Mouse (Mus musculus) gastrocnemius, postnatal 4 days (tissue): ENCODE results near the gene Pdzd7. TPM values are rescaled to one million over a fixed set of nuclear protein-coding genes. Genes with fewer than 3 reads are reported as not detected.
"Not testable (repeated sequence)": the region's sequence is repeated elsewhere in the genome, so short reads cannot be mapped to it uniquely, and the experiment has no call there.

ENCODE experiments used
- DNase-seq, 2 experiments: peaks; one replicate each; pipeline ENCODE4 v3.0.0; 2021 to 2022; ENCODE audit warnings: low spot score in 2 of 2, mixed read lengths in 2 of 2
- total RNA-seq, 2 experiments: library from RNA; stranded (reverse); gene quantifications; 2 replicates each; pipeline ENCODE4 v1.2.3; 2021

Gene Pdzd7
- total RNA-seq, 2 experiments from 2014 or later: 1.2 to 2.0 TPM

- DNase-seq: no peak
Measured at GRCm38 (mm10) chr19:45063565-45064292, 18.2 kb upstream of the Pdzd7 start.

- DNase-seq: no peak
Measured at GRCm38 (mm10) chr19:45058841-45059240, 13.3 kb upstream of the Pdzd7 start.

GRCm38 (mm10) chr19:45058113-45058839 is 12.8 kb upstream of the Pdzd7 start:
- DNase-seq: peak; percentile 79 to 92

- DNase-seq: no peak
Measured at GRCm38 (mm10) chr19:45057724-45058112, 12.2 kb upstream of the Pdzd7 start.

GRCm38 (mm10) chr19:45056908-45057698 is 11.6 kb upstream of the Pdzd7 start:
- no peak for DNase-seq

- no peak for DNase-seq
Measured at GRCm38 (mm10) chr19:45056364-45056763, 10.8 kb upstream of the Pdzd7 start.

GRCm38 (mm10) chr19:45054892-45055690 is 9.6 kb upstream of the Pdzd7 start:
- no peak for DNase-seq

- DNase-seq: no peak
Measured at GRCm38 (mm10) chr19:45053451-45053850, 7.9 kb upstream of the Pdzd7 start.

GRCm38 (mm10) chr19:45049523-45049922 is 4.0 kb upstream of the Pdzd7 start:
- DNase-seq: no peak

- no peak for DNase-seq
Measured at GRCm38 (mm10) chr19:45048644-45049365, 3.3 kb upstream of the Pdzd7 start.

- DNase-seq: peak in 1 of 2 experiments; percentile 42
Measured at GRCm38 (mm10) chr19:45047935-45048643, 2.6 kb upstream of the Pdzd7 start.

- DNase-seq: peak; percentile 94 to 96
Measured at GRCm38 (mm10) chr19:45047417-45047934, 2.0 kb upstream of the Pdzd7 start, which contains the start of gene Sfxn3. TSS of gene Sfxn3 (plus strand) at chr19:45047503.

- peak in 1 of 2 experiments; percentile 81 for DNase-seq
Measured at GRCm38 (mm10) chr19:45046523-45047321, 1.2 kb upstream of the Pdzd7 start.

- DNase-seq: no peak
Measured at GRCm38 (mm10) chr19:45045236-45045635, 281 bp downstream of the Pdzd7 start.

GRCm38 (mm10) chr19:45044389-45044927 is 1.1 kb downstream of the Pdzd7 start:
- DNase-seq: no peak

- DNase-seq: no peak
Measured at GRCm38 (mm10) chr19:45040214-45040613, 5.3 kb downstream of the Pdzd7 start.

GRCm38 (mm10) chr19:45038198-45038597 is 7.3 kb downstream of the Pdzd7 start:
- not testable (repeated sequence) for DNase-seq

- DNase-seq: peak in 1 of 2 experiments; percentile 71
Measured at GRCm38 (mm10) chr19:45036867-45037266, 8.7 kb downstream of the Pdzd7 start.
